Mouse (Mus musculus): ENCODE data around the gene Ace3.

DNA sequence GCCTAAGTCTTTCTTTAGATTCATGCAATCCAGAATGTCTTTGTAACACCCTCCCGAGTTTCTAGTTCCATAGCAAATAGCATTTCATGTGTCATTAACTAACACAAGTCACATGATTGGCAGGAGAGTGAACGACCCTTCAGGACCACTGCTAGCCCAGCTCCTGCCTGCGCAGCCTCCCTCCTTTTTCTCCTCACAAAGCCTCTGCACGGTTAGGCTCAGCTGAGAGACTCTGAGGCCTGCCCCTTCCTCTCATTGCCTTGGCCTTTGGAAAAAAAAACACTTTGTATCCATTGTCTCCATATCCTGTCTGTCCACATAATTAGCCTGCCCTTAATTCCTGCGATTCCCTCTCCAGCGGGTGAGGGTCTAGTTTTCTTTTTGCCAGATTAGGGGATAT, 37.0 kb upstream of the Ace3 start:
- TF ChIP-seq POLR2A (IDR thresholded peaks at IDR 0.05; ENCODE audit: control insufficient read depth, extremely low read depth, insufficient read depth, low read length, poor library complexity), result no peak
- TF ChIP-seq CTCF (IDR thresholded peaks at IDR 0.05; ENCODE audit: borderline replicate concordance, control insufficient read depth, extremely low read depth, insufficient read depth, low read length, poor library complexity), result no peak
